21 mouse cellular contexts compared by ENCODE assay signal in genomic region chr17:35762614-35763013, GRCm38 (mm10). TPM values are rescaled to one million over a fixed set of nuclear protein-coding genes. Genes with fewer than 3 reads are reported as not detected.
"Had no signal": no experiment of that assay in that cellular context is flagged by ENCODE, and none has a peak within 500 bp of the region (broad histone marks: within the 10 kb centered on the region; RNA-seq: fewer than 3 reads in every experiment).

No protein-coding gene starts in this region.

- H3K36me3 ChIP-seq: kidney, embryonic 15.5 days; limb, embryonic 10.5 days; limb, embryonic 13.5 days; liver, embryonic 12.5 days; liver, embryonic 15.5 days; midbrain, embryonic 12.5 days had no signal

- DNase-seq: kidney, adult 11 months; kidney, adult 8-10 months; kidney, postnatal 10 days; kidney, postnatal 36 days; liver; lung, adult 2 months; right cerebral cortex, postnatal 14 days; right cerebral cortex, postnatal 4 days; thymus, adult 2 months; thymus, postnatal 14 days; thymus, postnatal 4 days had no signal

- H3K4me2 ChIP-seq: kidney, embryonic 15.5 days; limb, embryonic 13.5 days; liver, embryonic 12.5 days; liver, embryonic 15.5 days; midbrain, embryonic 12.5 days had no signal

- H3K4me1 ChIP-seq: kidney, embryonic 15.5 days; limb, embryonic 10.5 days; limb, embryonic 13.5 days; midbrain, embryonic 12.5 days had no signal

- H3K4me3 ChIP-seq: kidney, embryonic 15.5 days; limb, embryonic 10.5 days; limb, embryonic 13.5 days; liver, embryonic 12.5 days; liver, embryonic 15.5 days; midbrain, embryonic 12.5 days had no signal

- H3K9me3 ChIP-seq: kidney, embryonic 15.5 days; limb, embryonic 10.5 days; limb, embryonic 13.5 days; midbrain, embryonic 12.5 days had no signal

- ATAC-seq: liver, embryonic 12.5 days; midbrain, embryonic 16.5 days had no signal

- H3K9ac ChIP-seq: kidney, embryonic 15.5 days; limb, embryonic 13.5 days; liver, embryonic 12.5 days; liver, embryonic 15.5 days; midbrain, embryonic 12.5 days had no signal

- H3K27me3 ChIP-seq: kidney, embryonic 15.5 days; limb, embryonic 13.5 days; liver, embryonic 12.5 days; liver, embryonic 15.5 days; midbrain, embryonic 12.5 days had no signal

- H3K27ac ChIP-seq: kidney, embryonic 15.5 days; limb, embryonic 10.5 days; limb, embryonic 13.5 days; liver, embryonic 12.5 days; liver, embryonic 15.5 days; macrophage; midbrain, embryonic 12.5 days; stomach, postnatal 0 days had no signal

RNA-seq across cellular contexts. Expression of gene Ddr1, which starts 58.2 kb away (rescaled TPM):
- total RNA-seq: megakaryocyte-erythroid progenitor cell, adult 5-6 weeks had no signal
